ENCODE assay signal across 8 mouse cellular contexts in the genomic region with DNA sequence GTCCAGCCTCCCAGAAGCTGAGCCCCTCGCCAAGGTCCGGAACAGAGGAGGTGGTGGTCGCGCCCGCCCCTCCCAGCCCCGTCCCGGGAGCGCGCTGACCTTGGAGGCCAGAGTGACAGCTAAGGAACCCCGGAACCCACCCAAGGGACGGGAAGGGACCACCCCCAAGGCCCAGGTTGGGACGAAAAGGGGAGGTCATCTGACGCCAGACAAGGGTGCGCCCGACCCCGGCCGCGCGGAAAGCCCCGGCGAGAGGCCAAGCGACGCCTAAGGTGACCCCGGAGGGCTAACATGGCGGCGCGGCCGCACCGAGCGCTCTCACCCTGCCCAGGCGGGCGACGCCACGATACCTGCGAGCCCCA. TPM values are rescaled to one million over a fixed set of nuclear protein-coding genes. Genes with fewer than 3 reads are reported as not detected.
DNase-seq lines count a peak whose midpoint lies in the region; ATAC-seq lines count a peak whose summit lies in the region.

No protein-coding gene starts in this region.

- H3K9me3 ChIP-seq in lung, embryonic 15.5 days, result 0 out of 2 replicates have a peak, but pooled peaks cover 3% of the 10 kb centered on the region
- H3K9me3 ChIP-seq in embryonic facial prominence, embryonic 15.5 days (replicated peaks), result peaks cover 6% of the 10 kb centered on the region; the same call in 1 of the 2 replicates
- H3K9me3 ChIP-seq in limb, embryonic 10.5 days (replicated peaks), result peaks cover 11% of the 10 kb centered on the region
- 0 out of 2 replicates have a peak, but pooled peaks cover 2% of the 10 kb centered on the region for H3K9me3 ChIP-seq in neural tube, embryonic 15.5 days (replicated peaks)

- peak; percentile 20; the same call in 1 of the 2 replicates for ATAC-seq in lung, embryonic 15.5 days (ENCODE audit: borderline replicate concordance, extremely low read depth, low FRiP score, low TSS enrichment)
- ATAC-seq in embryonic facial prominence, embryonic 15.5 days (ENCODE audit: insufficient number of reproducible peaks, low FRiP score, low TSS enrichment, low read depth), result peak; percentile 20; the same call in 1 of the 2 replicates
- peak; percentile 33 for ATAC-seq in neural tube, embryonic 15.5 days (ENCODE audit: low FRiP score)

- peaks cover 30% of the 10 kb centered on the region for H3K4me1 ChIP-seq in lung, embryonic 15.5 days
- peaks cover 36% of the 10 kb centered on the region for H3K4me1 ChIP-seq in embryonic facial prominence, embryonic 15.5 days
- peaks cover 58% of the 10 kb centered on the region for H3K4me1 ChIP-seq in limb, embryonic 10.5 days
- peaks cover 47% of the 10 kb centered on the region for H3K4me1 ChIP-seq in neural tube, embryonic 15.5 days

- peak overlapping the region; percentile 93 for H3K4me3 ChIP-seq in lung, embryonic 15.5 days
- H3K4me3 ChIP-seq in embryonic facial prominence, embryonic 15.5 days (replicated peaks), result peak overlapping the region; percentile 100
- peak overlapping the region; percentile 95 for H3K4me3 ChIP-seq in limb, embryonic 10.5 days
- peak overlapping the region; percentile 100 for H3K4me3 ChIP-seq in neural tube, embryonic 15.5 days (replicated peaks)

- no peaks in the 10 kb centered on the region for H3K27me3 ChIP-seq in lung, embryonic 15.5 days
- no peaks in the 10 kb centered on the region for H3K27me3 ChIP-seq in embryonic facial prominence, embryonic 15.5 days
- no peaks in the 10 kb centered on the region for H3K27me3 ChIP-seq in limb, embryonic 10.5 days (ENCODE audit: low read depth, poor library complexity, severe bottlenecking)
- no peaks in the 10 kb centered on the region for H3K27me3 ChIP-seq in neural tube, embryonic 15.5 days (replicated peaks)

- H3K36me3 ChIP-seq in lung, embryonic 15.5 days, result peaks cover 14% of the 10 kb centered on the region
- H3K36me3 ChIP-seq in embryonic facial prominence, embryonic 15.5 days, result peaks cover 24% of the 10 kb centered on the region
- H3K36me3 ChIP-seq in limb, embryonic 10.5 days, result peaks cover 38% of the 10 kb centered on the region
- peaks cover 19% of the 10 kb centered on the region for H3K36me3 ChIP-seq in neural tube, embryonic 15.5 days

- DNase-seq in lung, postnatal 36 days, result no peak
- DNase-seq in limb, embryonic 10.5 days (ENCODE audit: low spot score), result no peak
- no peak for DNase-seq in right cerebral cortex, postnatal 14 days
- no peak for DNase-seq in thymus, adult 18-20 months
- DNase-seq in cerebellum, postnatal 25 days, result no peak

- peak overlapping the region; percentile 94 for H3K27ac ChIP-seq in lung, embryonic 15.5 days
- peak overlapping the region; percentile 97 for H3K27ac ChIP-seq in embryonic facial prominence, embryonic 15.5 days (replicated peaks)
- H3K27ac ChIP-seq in limb, embryonic 10.5 days, result peak overlapping the region; percentile 98
- H3K27ac ChIP-seq in neural tube, embryonic 15.5 days (replicated peaks), result peak overlapping the region; percentile 97

- peak overlapping the region; percentile 83 for H3K4me2 ChIP-seq in lung, embryonic 15.5 days
- peak overlapping the region; percentile 83 for H3K4me2 ChIP-seq in embryonic facial prominence, embryonic 15.5 days (replicated peaks)
- H3K4me2 ChIP-seq in neural tube, embryonic 15.5 days, result peak overlapping the region; percentile 91

- H3K9ac ChIP-seq in lung, embryonic 15.5 days, result peak overlapping the region; percentile 94
- H3K9ac ChIP-seq in embryonic facial prominence, embryonic 15.5 days, result peak overlapping the region; percentile 92
- H3K9ac ChIP-seq in neural tube, embryonic 15.5 days (replicated peaks), result peak overlapping the region; percentile 98

- under 1% methylated on average over 35 of the region's 35 CpGs for WGBS in lung, embryonic 15.5 days
- 0% methylated on average over 27 of the region's 35 CpGs for WGBS in embryonic facial prominence, embryonic 15.5 days
- under 1% methylated on average over 35 of the region's 35 CpGs for WGBS in limb, embryonic 10.5 days
- 2% methylated on average over 32 of the region's 35 CpGs for WGBS in neural tube, embryonic 15.5 days

RNA-seq across cellular contexts. Expression of a gene that starts 5.2 kb away (rescaled TPM):
- polyA plus RNA-seq in lung, embryonic 15.5 days (2015; fragmentation: Nextera tagmentation; extraction: Ambion mirVana), result 45.7 and 48.1 TPM in 2 replicates
- polyA plus RNA-seq in embryonic facial prominence, embryonic 15.5 days (2015; fragmentation: Nextera tagmentation; extraction: Ambion mirVana), result 54.2 and 57.1 TPM in 2 replicates
- 58.0 and 66.9 TPM in 2 replicates for polyA plus RNA-seq in limb, embryonic 10.5 days (2016; fragmentation: Nextera tagmentation; extraction: Ambion mirVana)
- polyA plus RNA-seq in neural tube, embryonic 15.5 days (2015; fragmentation: Nextera tagmentation; extraction: Ambion mirVana), result 201 and 225 TPM in 2 replicates

RNA-seq across cellular contexts. Expression of a gene that starts 6.0 kb away (rescaled TPM):
- polyA plus RNA-seq in lung, embryonic 15.5 days (2015; fragmentation: Nextera tagmentation; extraction: Ambion mirVana), result 685 and 703 TPM in 2 replicates
- polyA plus RNA-seq in embryonic facial prominence, embryonic 15.5 days (2015; fragmentation: Nextera tagmentation; extraction: Ambion mirVana), result 322 and 340 TPM in 2 replicates
- polyA plus RNA-seq in limb, embryonic 10.5 days (2016; fragmentation: Nextera tagmentation; extraction: Ambion mirVana), result 2,112 and 2,427 TPM in 2 replicates
- 3,438 and 4,597 TPM in 2 replicates for polyA plus RNA-seq in neural tube, embryonic 15.5 days (2015; fragmentation: Nextera tagmentation; extraction: Ambion mirVana)
